Mouse (Mus musculus): ENCODE data around the gene Spata25.

DNA sequence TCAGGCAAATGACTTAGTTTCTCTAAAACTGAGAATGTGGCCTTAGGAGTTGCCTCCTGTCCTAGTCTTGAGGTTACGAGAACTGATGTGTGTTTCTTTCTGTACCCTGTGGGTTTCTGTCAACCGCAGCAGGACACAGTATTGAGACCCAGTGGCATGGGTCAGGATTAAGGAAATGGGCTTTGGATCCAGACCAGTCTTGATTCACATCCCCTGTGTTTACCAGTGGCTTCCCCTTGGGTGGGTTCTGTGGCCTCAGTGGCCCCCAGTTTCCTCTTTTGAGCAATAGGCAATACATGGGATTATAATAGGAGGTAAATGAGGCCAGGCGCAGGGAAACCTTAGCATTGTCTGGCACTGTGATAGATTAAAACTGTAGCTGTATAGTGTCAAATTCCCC is 41.3 kb downstream of the Spata25 start:
- TF ChIP-seq CTCF (IDR thresholded peaks at IDR 0.05; ENCODE audit: low read depth) (no peak), EP300 (IDR thresholded peaks at IDR 0.05; ENCODE audit: low read depth) (no peak)
